Mouse (Mus musculus) forebrain, postnatal 0 days (tissue): Measurements from ENCODE around the gene AU041133. TPM values are rescaled to one million over a fixed set of nuclear protein-coding genes. Genes with fewer than 3 reads are reported as not detected.
A peak's percentile ranks its signal among the peaks of the same experiment; 100 is the strongest.

Experiments used
- ATAC-seq: fragments of 200-750 bp; cut with Nextera tagmentation; 2 replicates; pipeline ENCODE4 v1.8.0; 2017; ENCODE audit warnings: mild to moderate bottlenecking, moderate library complexity
- DNase-seq: peaks from one replicate; pipeline ENCODE4 v3.0.0-alpha.2; 2015
- H3K27ac ChIP-seq: fragments of 300-500 bp; sonication (generic); 2 replicates; pipeline ENCODE4 v1.5.1; 2014; ENCODE audit warnings: low read depth, mild to moderate bottlenecking, antibody characterized with exemption, low read length, moderate library complexity, mixed read lengths
- H3K27me3 ChIP-seq: fragments of 300-500 bp; sonication (generic); 2 replicates; pipeline ENCODE4 v1.6.1; 2014; ENCODE audit warnings: mild to moderate bottlenecking, low read length, mixed read lengths; ENCODE audit not compliant: insufficient read depth
- H3K36me3 ChIP-seq: fragments of 300-500 bp; sonication (generic); 2 replicates; pipeline ENCODE4 v1.6.1; 2014; ENCODE audit warnings: mild to moderate bottlenecking, moderate library complexity; ENCODE audit not compliant: insufficient read depth
- H3K4me1 ChIP-seq: fragments of 300-500 bp; sonication (generic); 2 replicates; pipeline ENCODE4 v1.6.1; 2014; ENCODE audit warnings: antibody characterized with exemption; ENCODE audit not compliant: insufficient read depth
- H3K4me2 ChIP-seq: fragments of 300-500 bp; sonication (generic); 2 replicates; pipeline ENCODE4 v1.6.1; 2014; ENCODE audit warnings: low read depth, mild to moderate bottlenecking, moderate library complexity
- H3K4me3 ChIP-seq: fragments of 300-500 bp; sonication (generic); 2 replicates; pipeline ENCODE4 v1.5.1; 2014; ENCODE audit warnings: low read depth, low read length, mixed read lengths
- H3K9ac ChIP-seq: fragments of 300-500 bp; sonication (generic); 2 replicates; pipeline ENCODE4 v1.6.1; 2014; ENCODE audit warnings: mild to moderate bottlenecking
- H3K9me3 ChIP-seq: fragments of 300-500 bp; sonication (generic); 2 replicates; pipeline ENCODE4 v1.6.1; 2016; ENCODE audit warnings: low read length
- CTCF ChIP-seq: sonication (generic); IDR thresholded peaks from 2 replicates; pipeline ENCODE4 v1.5.1; 2016; ENCODE audit warnings: antibody characterized with exemption, control low read depth, low read depth
- WGBS: fragments of 180-500 bp; shearing (Covaris S2); extraction: QIAGEN DNeasy Blood & Tissue Kit; methylation state at CpG from one replicate; pipeline ENCODE4 v1.1.7; 2014; 5-methylcytosine and 5-hydroxymethylcytosine counted together
- polyA plus RNA-seq: library from polyadenylated mRNA; unstranded; fragments of >200 nt; fragmentation: Nextera tagmentation; extraction: Ambion mirVana; gene quantifications from 2 replicates; pipeline ENCODE4 v1.2.1, GENCODE M21; 2015
- total RNA-seq: library from RNA; depleted of rRNA; stranded (reverse); fragments of >200 nt; gene quantifications from 2 replicates; pipeline ENCODE4 v1.2.3, GENCODE M21; 2014; rRNA removed

AU041133 gene
- total and polyA plus RNA-seq, 2 experiments from 2014 or later, result 7.1 to 15.6 TPM

DNA sequence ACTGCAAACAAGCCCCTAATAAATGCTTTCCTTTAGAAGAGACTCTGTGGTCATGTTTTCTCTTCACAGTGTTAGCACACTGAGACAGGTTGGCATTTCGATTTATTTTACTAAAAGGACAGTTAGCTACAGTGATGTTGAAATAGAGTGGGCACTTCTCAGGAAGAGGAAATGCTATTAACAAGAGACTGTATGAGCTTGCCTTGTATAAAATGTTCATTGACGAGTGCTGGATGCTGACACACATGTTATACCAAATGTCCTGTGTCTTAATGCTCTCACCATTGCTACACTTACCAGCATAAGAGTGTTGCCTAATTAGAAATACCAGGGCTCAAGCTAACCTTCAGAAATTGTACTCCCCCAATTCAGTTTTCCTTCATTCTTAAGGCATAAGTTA lies 42.0 kb downstream of the AU041133 start:
- 84% methylated on average over 2 of the region's 2 CpGs for WGBS
- Histone ChIP-seq H3K27me3 (no peaks in the 10 kb centered on the region), H3K36me3 (no peaks in the 10 kb centered on the region), H3K4me2 (no peak overlapping the region), H3K4me1 (no peaks in the 10 kb centered on the region), H3K9me3 (no peaks in the 10 kb centered on the region), H3K4me3 (no peak overlapping the region), H3K27ac (no peak overlapping the region), H3K9ac (no peak overlapping the region)
- DNase-seq, result no peak
- TF ChIP-seq CTCF, result no peak
- ATAC-seq, result no peak

- Histone ChIP-seq H3K4me2 (no peak overlapping the region), H3K9me3 (no peaks in the 10 kb centered on the region), H3K4me3 (no peak overlapping the region), H3K9ac (no peak overlapping the region), H3K36me3 (no peaks in the 10 kb centered on the region), H3K27me3 (no peaks in the 10 kb centered on the region), H3K4me1 (no peaks in the 10 kb centered on the region), H3K27ac (no peak overlapping the region)
- DNase-seq, result peak; percentile 70
- WGBS, result 58% methylated on average over 2 of the region's 2 CpGs
- peak; percentile 72 for TF ChIP-seq CTCF
- ATAC-seq, result no peak
These were observed 43.0 kb downstream of the AU041133 start for GRCm38 (mm10) chr10:82170808-82171207.

DNA sequence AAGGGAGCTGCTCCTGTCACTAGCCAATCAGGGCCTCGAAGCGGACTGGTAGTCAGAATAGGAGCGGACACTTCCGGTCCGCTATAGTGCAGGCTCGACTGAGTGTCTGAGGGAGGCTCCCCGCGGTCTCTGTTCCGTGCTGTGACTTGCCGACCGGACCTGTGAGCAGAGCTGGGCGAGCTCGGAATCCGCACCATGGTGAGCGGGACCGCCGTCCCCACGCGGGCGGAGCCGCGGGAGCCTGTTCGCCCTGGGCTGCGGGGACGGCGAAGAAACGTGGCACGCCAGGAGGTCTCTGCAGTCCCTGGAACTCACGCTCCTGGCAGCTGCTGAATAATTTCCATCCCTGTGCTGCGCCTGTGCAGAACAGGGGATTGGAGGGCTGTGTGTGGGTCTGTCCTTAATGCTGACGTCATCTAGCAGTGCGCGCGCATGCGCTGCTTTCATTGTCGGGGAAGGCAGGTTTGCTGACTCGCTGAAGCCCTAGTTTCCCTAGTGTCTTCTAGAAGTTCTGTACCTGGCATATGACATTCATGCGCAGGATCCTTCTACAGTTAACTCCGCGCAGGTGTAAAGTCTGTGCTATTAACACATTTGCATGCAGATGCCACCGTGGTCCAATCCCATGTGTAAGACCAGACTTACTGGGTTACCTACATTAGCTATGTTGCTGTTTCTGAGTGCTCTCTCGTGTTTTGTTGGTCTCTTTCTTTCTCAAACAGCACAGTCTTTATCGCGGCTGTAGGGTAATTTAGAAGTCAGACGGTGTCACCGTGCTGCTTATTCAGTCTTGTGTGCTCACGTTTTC lies 50.6 kb downstream of the AU041133 start:
- Histone ChIP-seq H3K27ac (peak overlapping the region; percentile 97), H3K27me3 (no peaks in the 10 kb centered on the region), H3K9ac (peak overlapping the region; percentile 69), H3K4me1 (no peaks in the 10 kb centered on the region), H3K9me3 (no peaks in the 10 kb centered on the region), H3K4me3 (peak overlapping the region; percentile 54), H3K4me2 (peak overlapping the region; percentile 64), H3K36me3 (no peaks in the 10 kb centered on the region)
- no peak for TF ChIP-seq CTCF
- DNase-seq (peak; percentile 97), ATAC-seq (peak; percentile 99)
- 7% methylated on average over 47 of the region's 47 CpGs for WGBS

Other genes starting within 250 kb of the AU041133 start
- 10.5 and 10.9 TPM in 2 replicates for gene Zfp781, start 197.5 kb upstream of the AU041133 start, total RNA-seq
- 3.8 and 4.9 TPM in 2 replicates for gene Zfp781, start 197.5 kb upstream of the AU041133 start, polyA plus RNA-seq
- 17.2 TPM in 2 replicates for gene Zfp873, start 79.9 kb upstream of the AU041133 start, total RNA-seq
- 6.7 and 9.6 TPM in 2 replicates for gene Zfp873, start 79.9 kb upstream of the AU041133 start, polyA plus RNA-seq
- 10.5 and 12.1 TPM in 2 replicates for gene BC024063, start 44.7 kb upstream of the AU041133 start, total RNA-seq
- gene BC024063, start 44.7 kb upstream of the AU041133 start, polyA plus RNA-seq, result 3.9 TPM in 2 replicates
- gene Zfp938, start 113.3 kb downstream of the AU041133 start, total RNA-seq, result 26.6 and 30.5 TPM in 2 replicates
- gene Zfp938, start 113.3 kb downstream of the AU041133 start, polyA plus RNA-seq, result 27.7 and 28.2 TPM in 2 replicates
- under 0.01 TPM in 1 of 2 replicates, not detected in the other for gene 4932415D10Rik, start 188.6 kb downstream of the AU041133 start, total RNA-seq
- gene 4932415D10Rik, start 188.6 kb downstream of the AU041133 start, polyA plus RNA-seq, result not detected in 2 replicates
- gene Gm4924, start 226.2 kb downstream of the AU041133 start, total RNA-seq, result 9.3 and 17.1 TPM in 2 replicates
- 9.4 and 14.1 TPM in 2 replicates for gene Gm4924, start 226.2 kb downstream of the AU041133 start, polyA plus RNA-seq